Mouse (Mus musculus): ENCODE measurements at regions not wholly inside any gene's neighbourhood (a gene's known extent, or its start where the extent isn't known, plus 50 kb on each side); places are given as distances from the start of the nearest gene placed in this dataset.
"Not testable (repeated sequence)": the region's sequence is repeated elsewhere in the genome, so short reads cannot be mapped to it uniquely, and the experiment has no call there.

GRCm38 (mm10) chr13:83745961-83746360 is 242.1 kb downstream of the Mef2c start:
- H3K27ac ChIP-seq = no peak overlapping the region
- DNase-seq (ENCODE audit: low spot score) = no peak
- no peak overlapping the region for H3K4me3 ChIP-seq (replicated peaks; ENCODE audit: low read depth, low read length)
- TF ChIP-seq CTCF (IDR thresholded peaks at IDR 0.05; ENCODE audit: low read depth) = no peak
- WGBS = 87% methylated on average over 5 of the region's 5 CpGs
- no peak overlapping the region for H3K4me2 ChIP-seq (ENCODE audit: low read length)
- H3K36me3 ChIP-seq (ENCODE audit: insufficient read depth, low read length) = no peaks in the 10 kb centered on the region
- no peak for ATAC-seq (replicated peaks; ENCODE audit: low FRiP score, low read depth)
- H3K4me1 ChIP-seq (replicated peaks; ENCODE audit: insufficient read depth, low read length) = no peaks in the 10 kb centered on the region
- no peak overlapping the region for H3K9ac ChIP-seq (ENCODE audit: low read depth, low read length)
- peaks cover 16% of the 10 kb centered on the region for H3K27me3 ChIP-seq (ENCODE audit: insufficient read depth, low read length)
- no peaks in the 10 kb centered on the region for H3K9me3 ChIP-seq (replicated peaks; ENCODE audit: low read length)

- no peak for TF ChIP-seq CTCF (IDR thresholded peaks at IDR 0.05; ENCODE audit: low read depth)
- 68% methylated on average over 3 of the region's 3 CpGs for WGBS
- no peak for ATAC-seq (replicated peaks; ENCODE audit: low FRiP score, low read depth)
Measured at GRCm38 (mm10) chr13:83747671-83748070, 243.8 kb downstream of the Mef2c start.

GRCm38 (mm10) chr13:83749376-83750150 is 245.7 kb downstream of the Mef2c start:
- no peaks in the 10 kb centered on the region for H3K4me1 ChIP-seq (replicated peaks; ENCODE audit: insufficient read depth, low read length)
- H3K4me2 ChIP-seq (ENCODE audit: low read length) = no peak overlapping the region
- H3K27ac ChIP-seq = no peak overlapping the region
- no peak for TF ChIP-seq CTCF (IDR thresholded peaks at IDR 0.05; ENCODE audit: low read depth)
- ATAC-seq (replicated peaks; ENCODE audit: low FRiP score, low read depth) = no peak
- peaks cover 2% of the 10 kb centered on the region; the same call in 1 of the 2 replicates for H3K27me3 ChIP-seq (ENCODE audit: insufficient read depth, low read length)
- no peak for DNase-seq (ENCODE audit: low spot score)
- 78% methylated on average over 8 of the region's 8 CpGs for WGBS
- no peaks in the 10 kb centered on the region for H3K36me3 ChIP-seq (ENCODE audit: insufficient read depth, low read length)
- no peak overlapping the region for H3K9ac ChIP-seq (ENCODE audit: low read depth, low read length)
- H3K4me3 ChIP-seq (replicated peaks; ENCODE audit: low read depth, low read length) = no peak overlapping the region
- no peaks in the 10 kb centered on the region for H3K9me3 ChIP-seq (replicated peaks; ENCODE audit: low read length)

More at GRCm38 (mm10) chr13:83747671-83748070, 243.8 kb downstream of the Mef2c start:
- Histone ChIP-seq H3K9ac (ENCODE audit: low read depth, low read length) (no peak overlapping the region), H3K36me3 (ENCODE audit: insufficient read depth, low read length) (no peaks in the 10 kb centered on the region), H3K4me3 (replicated peaks; ENCODE audit: low read depth, low read length) (no peak overlapping the region), H3K4me1 (replicated peaks; ENCODE audit: insufficient read depth, low read length) (no peaks in the 10 kb centered on the region), H3K27me3 (ENCODE audit: insufficient read depth, low read length) (peaks cover 4% of the 10 kb centered on the region; the same call in 1 of the 2 replicates), H3K4me2 (ENCODE audit: low read length) (no peak overlapping the region), H3K9me3 (replicated peaks; ENCODE audit: low read length) (no peaks in the 10 kb centered on the region), H3K27ac (no peak overlapping the region)
- no peak for DNase-seq (ENCODE audit: low spot score)

- no peaks in the 10 kb centered on the region for H3K4me1 ChIP-seq (replicated peaks; ENCODE audit: insufficient read depth, low read length)
- H3K27me3 ChIP-seq (ENCODE audit: insufficient read depth, low read length) = no peaks in the 10 kb centered on the region
- no peak overlapping the region for H3K9ac ChIP-seq (ENCODE audit: low read depth, low read length)
- DNase-seq (ENCODE audit: low spot score) (no peak), ATAC-seq (replicated peaks; ENCODE audit: low FRiP score, low read depth) (no peak)
- H3K36me3 ChIP-seq (ENCODE audit: insufficient read depth, low read length) = no peaks in the 10 kb centered on the region
- no peak overlapping the region for H3K4me2 ChIP-seq (ENCODE audit: low read length)
- no peak for TF ChIP-seq CTCF (IDR thresholded peaks at IDR 0.05; ENCODE audit: low read depth)
- WGBS = 64% methylated on average over 4 of the region's 4 CpGs
- no peak overlapping the region for H3K4me3 ChIP-seq (replicated peaks; ENCODE audit: low read depth, low read length)
- H3K27ac ChIP-seq = no peak overlapping the region
- no peaks in the 10 kb centered on the region for H3K9me3 ChIP-seq (replicated peaks; ENCODE audit: low read length)
Measured at GRCm38 (mm10) chr13:83750437-83750836, 246.6 kb downstream of the Mef2c start.

- Histone ChIP-seq H3K9ac (ENCODE audit: low read depth, low read length) (no peak overlapping the region), H3K4me3 (replicated peaks; ENCODE audit: low read depth, low read length) (no peak overlapping the region), H3K27ac (no peak overlapping the region), H3K36me3 (ENCODE audit: insufficient read depth, low read length) (no peaks in the 10 kb centered on the region), H3K4me1 (replicated peaks; ENCODE audit: insufficient read depth, low read length) (no peaks in the 10 kb centered on the region), H3K27me3 (ENCODE audit: insufficient read depth, low read length) (no peaks in the 10 kb centered on the region), H3K9me3 (replicated peaks; ENCODE audit: low read length) (no peaks in the 10 kb centered on the region), H3K4me2 (ENCODE audit: low read length) (no peak overlapping the region)
- WGBS = 77% methylated on average over 14 of the region's 14 CpGs
- DNase-seq (ENCODE audit: low spot score) = no peak
- no peak for TF ChIP-seq CTCF (IDR thresholded peaks at IDR 0.05; ENCODE audit: low read depth)
- ATAC-seq (replicated peaks; ENCODE audit: low FRiP score, low read depth) = no peak
Measured at GRCm38 (mm10) chr13:83760387-83761170, 256.7 kb downstream of the Mef2c start.

GRCm38 (mm10) chr13:83762484-83762883 is 258.6 kb downstream of the Mef2c start:
- H3K9ac ChIP-seq (ENCODE audit: low read depth, low read length) = no peak overlapping the region
- no peak overlapping the region for H3K4me2 ChIP-seq (ENCODE audit: low read length)
- DNase-seq (ENCODE audit: low spot score) (no peak), ATAC-seq (replicated peaks; ENCODE audit: low FRiP score, low read depth) (no peak)
- TF ChIP-seq CTCF (IDR thresholded peaks at IDR 0.05; ENCODE audit: low read depth) = no peak
- no peaks in the 10 kb centered on the region for H3K36me3 ChIP-seq (ENCODE audit: insufficient read depth, low read length)
- H3K27ac ChIP-seq = no peak overlapping the region
- no peaks in the 10 kb centered on the region for H3K27me3 ChIP-seq (ENCODE audit: insufficient read depth, low read length)
- no peaks in the 10 kb centered on the region for H3K4me1 ChIP-seq (replicated peaks; ENCODE audit: insufficient read depth, low read length)
- no peaks in the 10 kb centered on the region for H3K9me3 ChIP-seq (replicated peaks; ENCODE audit: low read length)
- WGBS = 88% methylated on average over 1 of the region's 1 CpGs
- H3K4me3 ChIP-seq (replicated peaks; ENCODE audit: low read depth, low read length) = no peak overlapping the region

GRCm38 (mm10) chr13:83763288-83763687 is 259.5 kb downstream of the Mef2c start:
- ATAC-seq (replicated peaks; ENCODE audit: low FRiP score, low read depth); H3K36me3 ChIP-seq (ENCODE audit: insufficient read depth, low read length): not testable (repeated sequence)
- 80% methylated on average over 5 of the region's 5 CpGs for WGBS

More at GRCm38 (mm10) chr13:83763288-83763687, 259.5 kb downstream of the Mef2c start:
- not testable (repeated sequence) for H3K4me1 ChIP-seq (replicated peaks; ENCODE audit: insufficient read depth, low read length); DNase-seq (ENCODE audit: low spot score); H3K27ac ChIP-seq; H3K9ac ChIP-seq (ENCODE audit: low read depth, low read length); H3K4me3 ChIP-seq (replicated peaks; ENCODE audit: low read depth, low read length); H3K9me3 ChIP-seq (replicated peaks; ENCODE audit: low read length); H3K27me3 ChIP-seq (ENCODE audit: insufficient read depth, low read length); H3K4me2 ChIP-seq (ENCODE audit: low read length)

All from kidney, postnatal 0 days (tissue).